Mouse (Mus musculus): Measurements from ENCODE around the gene Sbk3. TPM values are rescaled to one million over a fixed set of nuclear protein-coding genes. Genes with fewer than 3 reads are reported as not detected.
A peak's percentile ranks its signal among the peaks of the same experiment; 100 is the strongest.
"Not testable (repeated sequence)": the region's sequence is repeated elsewhere in the genome, so short reads cannot be mapped to it uniquely, and the experiment has no call there.

Sbk3 gene
- total RNA-seq (2021): 0.15 TPM in 1 of 2 replicates, not detected in the other
- long read RNA-seq: 0 reads

- no peak for DNase-seq
These were observed at the start of gene Sbk3 for GRCm38 (mm10) chr7:4971068-4971467. Gene Sbk3 (minus strand): TSS chr7:4971168.

- no peak for DNase-seq
These were observed 49.7 kb upstream of the Sbk3 start for GRCm38 (mm10) chr7:5020685-5021084.

- peak; percentile 99 for DNase-seq
These were observed 49.2 kb upstream of the Sbk3 start, which contains the start of the genes Zfp865 and Ccdc106 for GRCm38 (mm10) chr7:5020000-5020681. Gene Zfp865 (plus strand): TSS chr7:5020376. Gene Ccdc106 (plus strand): TSS chr7:5020553.

- not testable (repeated sequence) for DNase-seq
These were observed 48.6 kb upstream of the Sbk3 start for GRCm38 (mm10) chr7:5019576-5019975.

- DNase-seq: no peak
These were observed 47.0 kb upstream of the Sbk3 start for GRCm38 (mm10) chr7:5017931-5018330.

GRCm38 (mm10) chr7:5017352-5017751 is 46.4 kb upstream of the Sbk3 start:
- peak; percentile 20 for DNase-seq

- no peak for DNase-seq
These were observed 46.0 kb upstream of the Sbk3 start for GRCm38 (mm10) chr7:5016920-5017319.

- no peak for DNase-seq
These were observed 45.1 kb upstream of the Sbk3 start for GRCm38 (mm10) chr7:5016057-5016456.

GRCm38 (mm10) chr7:5015118-5016001 is 44.4 kb upstream of the Sbk3 start, which contains the start of gene Gm44973:
Gene Gm44973 (plus strand): TSS chr7:5015496.
- peak; percentile 97 for DNase-seq

- DNase-seq: peak; percentile 95
These were observed 43.5 kb upstream of the Sbk3 start, which contains the start of the genes Zfp524 and Fiz1 for GRCm38 (mm10) chr7:5014251-5015117. Gene Zfp524 (plus strand): TSS chr7:5014415. Gene Fiz1 (minus strand): TSS chr7:5014697.

GRCm38 (mm10) chr7:5012681-5013513 is 41.9 kb upstream of the Sbk3 start:
- DNase-seq: no peak

- DNase-seq: no peak
These were observed 37.3 kb upstream of the Sbk3 start for GRCm38 (mm10) chr7:5008229-5008628.

- not testable (repeated sequence) for DNase-seq
These were observed 31.9 kb upstream of the Sbk3 start for GRCm38 (mm10) chr7:5002876-5003275.

GRCm38 (mm10) chr7:4999876-5000275 is 28.9 kb upstream of the Sbk3 start:
- DNase-seq: peak; percentile 33

GRCm38 (mm10) chr7:4996934-4997333 is 26.0 kb upstream of the Sbk3 start:
- DNase-seq: no peak

GRCm38 (mm10) chr7:4996003-4996895 is 25.3 kb upstream of the Sbk3 start, which contains the start of gene Zfp579:
Gene Zfp579 (minus strand): TSS chr7:4996158.
- peak; percentile 95 for DNase-seq

GRCm38 (mm10) chr7:4995268-4996002 is 24.5 kb upstream of the Sbk3 start:
- DNase-seq: no peak

GRCm38 (mm10) chr7:4993999-4994788 is 23.2 kb upstream of the Sbk3 start:
- DNase-seq: no peak
